Mouse (Mus musculus): ENCODE results near the gene Zfp867. TPM values are rescaled to one million over a fixed set of nuclear protein-coding genes. Genes with fewer than 3 reads are reported as not detected.

Gene Zfp867
- 0.46 and 0.48 TPM in 2 replicates for polyA plus RNA-seq (2012; rRNA removed)

- under 1% methylated on average over 19 of the region's 19 CpGs for WGBS
- peak; percentile 90 for DNase-seq (ENCODE audit: low read depth, low spot score)
Measured at GRCm38 (mm10) chr11:59472326-59472677, at the start of gene Zfp867. Gene Zfp867 (minus strand): TSS chr11:59472474.

GRCm38 (mm10) chr11:59519741-59520495 lies 47.6 kb upstream of the Zfp867 start:
- DNase-seq (ENCODE audit: low read depth, low spot score), result no peak

GRCm38 (mm10) chr11:59518226-59518625 lies 46.0 kb upstream of the Zfp867 start:
- DNase-seq (ENCODE audit: low read depth, low spot score), result no peak
- 47% methylated on average over 10 of the region's 10 CpGs for WGBS

More at GRCm38 (mm10) chr11:59519741-59520495, 47.6 kb upstream of the Zfp867 start:
- 64% methylated on average over 6 of the region's 6 CpGs for WGBS

GRCm38 (mm10) chr11:59517441-59517840 lies 45.2 kb upstream of the Zfp867 start:
- 92% methylated on average over 1 of the region's 1 CpGs for WGBS
- DNase-seq (ENCODE audit: low read depth, low spot score), result no peak

- 59% methylated on average over 3 of the region's 3 CpGs for WGBS
- DNase-seq (ENCODE audit: low read depth, low spot score), result no peak
Measured at GRCm38 (mm10) chr11:59514789-59515188, 42.5 kb upstream of the Zfp867 start.

GRCm38 (mm10) chr11:59514381-59514780 lies 42.1 kb upstream of the Zfp867 start:
- no peak for DNase-seq (ENCODE audit: low read depth, low spot score)
- WGBS, result 66% methylated on average over 6 of the region's 6 CpGs

- 79% methylated on average over 3 of the region's 3 CpGs for WGBS
- no peak for DNase-seq (ENCODE audit: low read depth, low spot score)
Measured at GRCm38 (mm10) chr11:59513556-59513955, 41.3 kb upstream of the Zfp867 start.

- 84% methylated on average over 10 of the region's 10 CpGs for WGBS
- DNase-seq (ENCODE audit: low read depth, low spot score), result no peak
Measured at GRCm38 (mm10) chr11:59512733-59513132, 40.5 kb upstream of the Zfp867 start.

- DNase-seq (ENCODE audit: low read depth, low spot score), result no peak
- 70% methylated on average over 1 of the region's 1 CpGs for WGBS
Measured at GRCm38 (mm10) chr11:59511558-59511957, 39.3 kb upstream of the Zfp867 start.

- no peak for DNase-seq (ENCODE audit: low read depth, low spot score)
- 4% methylated on average over 14 of the region's 14 CpGs for WGBS
Measured at GRCm38 (mm10) chr11:59506713-59507074, 34.4 kb upstream of the Zfp867 start.

- DNase-seq (ENCODE audit: low read depth, low spot score), result peak; percentile 39
- WGBS, result under 1% methylated on average over 61 of the region's 71 CpGs
Measured at GRCm38 (mm10) chr11:59505839-59506712, 33.8 kb upstream of the Zfp867 start.

GRCm38 (mm10) chr11:59505351-59505838 lies 33.1 kb upstream of the Zfp867 start:
- WGBS, result 0% methylated on average over 21 of the region's 21 CpGs
- DNase-seq (ENCODE audit: low read depth, low spot score), result peak; percentile 42

GRCm38 (mm10) chr11:59501978-59502700 lies 29.9 kb upstream of the Zfp867 start:
- 87% methylated on average over 5 of the region's 5 CpGs for WGBS
- DNase-seq (ENCODE audit: low read depth, low spot score), result no peak

GRCm38 (mm10) chr11:59497747-59498146 lies 25.5 kb upstream of the Zfp867 start:
- WGBS, result 94% methylated on average over 7 of the region's 7 CpGs
- DNase-seq (ENCODE audit: low read depth, low spot score), result no peak

- WGBS, result 69% methylated on average over 6 of the region's 6 CpGs
Measured at GRCm38 (mm10) chr11:59496672-59497310, 24.5 kb upstream of the Zfp867 start.

GRCm38 (mm10) chr11:59486222-59486621 lies 13.9 kb upstream of the Zfp867 start:
- DNase-seq (ENCODE audit: low read depth, low spot score), result no peak
- WGBS, result 83% methylated on average over 8 of the region's 8 CpGs

More at GRCm38 (mm10) chr11:59496672-59497310, 24.5 kb upstream of the Zfp867 start:
- DNase-seq (ENCODE audit: low read depth, low spot score), result no peak

GRCm38 (mm10) chr11:59485641-59486040 lies 13.4 kb upstream of the Zfp867 start:
- WGBS, result 55% methylated on average over 2 of the region's 2 CpGs
- no peak for DNase-seq (ENCODE audit: low read depth, low spot score)

GRCm38 (mm10) chr11:59483212-59483611 lies 10.9 kb upstream of the Zfp867 start:
- no peak for DNase-seq (ENCODE audit: low read depth, low spot score)
- under 1% methylated on average over 2 of the region's 2 CpGs for WGBS

GRCm38 (mm10) chr11:59477240-59477639 lies 5.0 kb upstream of the Zfp867 start:
- no peak for DNase-seq (ENCODE audit: low read depth, low spot score)
- WGBS, result 55% methylated on average over 6 of the region's 6 CpGs

All from large intestine, adult 2 months (tissue).